Mouse (Mus musculus): Measurements from ENCODE around the gene Vinac1.
"Not testable (repeated sequence)": the region's sequence is repeated elsewhere in the genome, so short reads cannot be mapped to it uniquely, and the experiment has no call there.

Gene Vinac1

DNA sequence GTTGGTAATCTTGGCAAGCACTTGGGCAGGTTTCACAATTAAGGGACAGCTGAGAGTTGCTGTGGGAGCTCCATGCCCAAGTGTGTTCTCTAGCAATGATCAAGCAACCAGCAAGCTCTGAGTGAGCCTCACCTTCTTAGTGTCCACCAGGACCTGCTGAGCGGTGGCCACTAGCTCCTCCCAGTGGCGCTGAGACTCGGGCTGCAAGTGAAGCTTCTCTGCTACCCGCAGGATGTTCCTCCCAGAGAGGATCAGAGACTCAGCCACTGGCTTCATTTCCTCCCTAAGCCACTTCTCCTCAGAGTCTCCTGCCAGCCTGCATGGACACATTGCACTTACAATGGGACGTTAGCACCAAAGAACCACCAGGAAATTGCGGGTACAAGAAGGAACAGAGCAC is 7.4 kb downstream of the Vinac1 start:
- no peak for DNase-seq (ENCODE audit: low read depth, low spot score)

DNA sequence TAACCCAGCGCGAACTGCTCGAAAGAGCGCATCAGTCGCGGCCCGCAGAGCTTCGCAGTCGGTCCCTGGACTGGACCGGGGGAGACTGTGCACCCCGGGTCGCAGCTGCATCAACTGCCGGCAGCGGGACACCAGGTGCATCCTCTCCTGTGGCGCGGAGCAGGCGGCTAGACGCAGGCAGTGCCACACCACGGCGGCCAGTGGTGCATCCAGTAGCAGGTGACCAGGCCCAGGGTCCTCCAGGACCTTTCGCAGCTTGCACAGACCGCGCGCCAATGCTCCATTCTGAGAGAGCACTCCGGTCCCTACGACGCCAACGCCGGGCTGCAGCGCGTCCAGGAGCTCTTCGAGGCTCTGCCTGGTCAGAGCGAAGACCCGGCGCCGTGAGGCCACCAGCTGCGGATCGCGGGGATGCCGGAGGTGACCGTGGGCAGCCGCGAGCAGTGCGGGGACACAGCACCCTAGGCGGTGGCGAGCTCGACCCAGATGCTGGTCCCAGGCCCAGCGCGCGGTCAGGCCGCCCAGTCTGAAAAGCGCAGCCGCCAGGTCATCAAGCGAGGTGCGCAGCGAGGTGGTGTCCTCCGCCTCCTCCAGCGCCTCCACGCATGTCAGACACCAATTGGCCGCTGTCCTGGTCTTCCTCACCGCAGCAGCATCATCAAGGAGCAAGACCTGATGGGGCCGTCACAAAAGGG is 8.9 kb downstream of the Vinac1 start:
- no peak for DNase-seq (ENCODE audit: low read depth, low spot score)

DNA sequence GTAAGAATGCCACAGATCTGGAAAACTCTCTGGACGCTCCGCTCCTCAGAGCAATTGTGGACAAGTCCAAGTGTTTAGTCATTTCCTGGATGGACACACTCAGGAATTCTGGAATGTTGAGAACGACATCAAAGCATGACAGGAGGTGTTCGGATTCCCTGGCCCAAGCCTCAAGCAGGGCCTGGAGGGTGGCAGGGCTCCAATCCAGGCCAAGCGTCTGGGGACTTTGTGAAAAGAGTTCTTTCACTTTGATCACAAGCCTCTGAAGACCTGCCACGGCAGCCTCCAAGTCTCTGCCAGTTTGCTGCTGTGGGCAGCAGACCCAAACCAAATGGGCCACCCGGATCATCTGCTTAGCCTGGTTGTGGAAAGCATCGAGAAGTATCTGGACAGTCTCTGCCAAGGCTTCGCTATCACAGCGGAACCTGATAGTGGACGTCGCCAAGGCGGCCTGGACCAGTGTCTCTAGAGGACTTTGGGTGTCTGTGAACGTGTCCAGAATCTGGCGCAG is 9.5 kb downstream of the Vinac1 start:
- no peak for DNase-seq (ENCODE audit: low read depth, low spot score)

DNA sequence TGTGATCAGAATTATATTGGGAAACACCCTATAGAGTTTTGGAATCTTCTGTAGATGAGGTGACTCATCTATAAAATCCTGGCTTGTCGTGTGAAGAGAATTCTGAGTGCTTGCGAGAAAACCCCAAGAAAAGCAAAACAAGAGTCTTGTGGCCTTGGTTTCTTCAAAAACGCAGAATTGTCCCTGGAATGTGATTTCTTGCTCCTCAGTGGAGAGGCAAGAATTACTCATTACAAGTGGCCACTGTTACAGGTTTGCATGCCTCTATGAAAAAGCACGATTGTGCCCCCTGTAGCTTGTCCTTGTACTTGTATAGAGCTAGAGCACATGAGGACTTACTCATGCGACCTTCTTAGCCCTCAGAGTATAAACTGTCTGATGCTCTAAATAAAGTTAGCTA is 12.6 kb downstream of the Vinac1 start:
- DNase-seq (ENCODE audit: low read depth, low spot score), result peak; percentile 8

DNA sequence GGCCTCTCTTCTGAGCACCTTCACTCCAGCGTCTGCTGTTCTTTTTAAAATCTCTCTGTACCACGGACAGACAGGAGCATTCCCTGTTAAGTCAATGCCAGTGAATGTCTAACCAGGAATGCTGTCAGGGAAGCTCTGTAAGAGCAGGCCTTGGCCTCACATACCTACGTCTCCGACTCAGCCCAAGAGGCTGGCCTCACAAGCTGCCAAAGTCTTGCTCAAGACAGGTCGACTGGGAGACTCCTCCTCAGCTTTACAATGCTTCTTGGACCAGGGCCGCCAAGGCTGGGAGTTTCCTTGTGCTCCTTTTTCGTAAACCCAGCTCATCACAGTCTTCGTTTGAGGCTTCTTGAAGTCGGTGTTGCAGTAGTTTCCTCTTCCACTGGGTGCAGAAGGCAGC is 23.2 kb downstream of the Vinac1 start:
- no peak for DNase-seq (ENCODE audit: low read depth, low spot score)

DNA sequence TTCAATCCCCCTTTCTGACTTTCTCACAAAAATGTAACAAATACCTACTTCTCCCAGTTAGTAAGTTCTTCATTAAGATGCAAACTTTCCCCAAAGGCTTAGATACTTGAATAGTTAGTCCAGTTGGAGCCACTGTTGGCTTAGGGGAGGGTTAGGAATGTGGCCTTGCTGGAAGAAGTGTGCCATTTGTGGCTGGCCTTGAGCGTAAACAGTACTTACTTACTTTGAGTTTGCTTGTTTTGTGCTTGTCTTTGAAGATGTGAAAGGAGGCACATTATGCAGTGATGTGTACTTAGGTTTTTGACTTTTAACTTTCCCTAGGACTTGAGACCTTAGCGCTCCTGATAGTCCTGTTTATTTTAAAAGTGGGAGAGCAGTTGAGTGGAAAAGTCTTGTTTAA is 27.9 kb downstream of the Vinac1 start:
- DNase-seq (ENCODE audit: low read depth, low spot score), result no peak

DNA sequence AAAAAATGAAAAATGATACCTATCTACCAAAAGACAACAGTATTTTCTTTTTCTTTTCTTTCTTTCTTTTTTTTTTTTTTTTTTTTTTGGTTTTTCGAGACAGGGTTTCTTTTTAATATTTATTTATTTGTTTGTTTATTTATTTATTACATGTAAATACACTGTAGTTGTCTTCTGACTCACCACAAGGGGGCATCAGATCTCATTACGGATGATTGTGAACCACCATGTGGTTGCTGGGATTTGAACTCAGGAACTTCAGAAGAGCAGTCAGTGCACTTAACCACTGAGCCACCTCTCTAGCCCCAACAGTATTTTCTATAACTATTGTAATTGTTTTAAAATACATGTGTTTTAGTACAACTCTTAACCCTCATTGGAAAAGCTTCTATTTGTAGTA is 39.1 kb downstream of the Vinac1 start:
- not testable (repeated sequence) for DNase-seq (ENCODE audit: low read depth, low spot score)

DNA sequence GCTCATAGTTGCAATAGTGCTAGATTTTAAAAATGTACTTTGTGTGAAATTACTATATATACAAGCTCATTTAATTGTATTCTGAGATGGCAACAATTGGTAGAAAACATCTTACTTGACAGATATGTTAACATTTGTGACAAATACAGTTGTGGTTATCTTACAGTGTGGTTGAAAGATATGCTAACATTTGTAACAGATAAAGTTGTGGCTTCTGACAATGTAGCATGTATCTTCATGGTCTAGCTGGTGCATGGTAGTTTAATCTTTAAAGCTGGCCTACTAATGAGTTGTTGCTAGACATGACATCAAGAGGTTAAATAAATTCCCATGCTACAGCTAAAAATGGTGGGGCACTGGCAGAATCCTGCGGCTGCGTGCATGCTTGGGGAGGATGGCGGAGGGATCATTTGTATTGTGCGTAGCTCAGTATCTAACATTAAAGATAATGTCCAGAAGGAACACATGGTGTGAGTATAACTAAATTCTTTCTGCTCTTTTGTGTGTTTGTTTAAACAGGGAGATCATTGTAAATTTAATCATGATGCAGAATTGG is 41.7 kb downstream of the Vinac1 start:
- DNase-seq (ENCODE audit: low read depth, low spot score), result no peak

DNA sequence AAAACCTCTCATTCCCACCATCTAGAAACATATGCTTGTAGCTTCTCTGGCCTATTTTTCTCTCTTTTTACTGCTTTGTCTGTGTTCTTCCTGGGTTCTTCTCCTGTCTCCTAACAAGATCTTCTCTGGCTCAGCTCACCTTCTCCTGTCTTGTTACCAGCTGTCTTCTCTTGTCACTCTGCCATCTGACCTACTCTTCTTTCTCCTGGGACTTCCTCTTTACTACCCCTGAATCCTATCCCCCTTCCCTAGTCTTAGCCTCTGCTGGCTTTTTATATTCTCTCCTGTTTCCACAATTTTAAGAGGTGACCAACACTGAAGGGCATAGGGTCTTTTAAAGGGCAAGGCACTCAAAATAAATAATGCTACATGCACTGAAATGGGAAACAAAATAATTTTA is 43.1 kb downstream of the Vinac1 start:
- no peak for DNase-seq (ENCODE audit: low read depth, low spot score)

DNA sequence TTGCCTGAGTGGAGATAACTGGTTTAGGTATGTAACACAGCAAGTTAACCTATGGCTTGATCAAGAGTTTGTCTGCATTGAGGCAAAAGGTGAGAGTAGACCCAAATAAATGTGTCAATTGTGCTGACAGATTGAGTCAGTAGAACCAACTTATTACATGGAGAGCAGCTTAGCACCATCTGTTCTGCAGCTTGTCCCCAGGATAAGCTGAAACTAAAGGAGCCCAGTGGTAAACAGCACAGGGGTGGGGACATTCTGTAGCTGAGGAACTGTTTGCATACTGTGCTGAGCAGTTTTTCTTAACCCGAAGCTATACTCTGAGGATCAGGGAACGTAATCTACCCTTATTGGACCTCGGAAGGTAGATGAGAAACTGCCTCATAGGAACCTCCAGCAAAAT is 63.2 kb downstream of the Vinac1 start:
- peak; percentile 34 for DNase-seq (ENCODE audit: low read depth, low spot score)

DNA sequence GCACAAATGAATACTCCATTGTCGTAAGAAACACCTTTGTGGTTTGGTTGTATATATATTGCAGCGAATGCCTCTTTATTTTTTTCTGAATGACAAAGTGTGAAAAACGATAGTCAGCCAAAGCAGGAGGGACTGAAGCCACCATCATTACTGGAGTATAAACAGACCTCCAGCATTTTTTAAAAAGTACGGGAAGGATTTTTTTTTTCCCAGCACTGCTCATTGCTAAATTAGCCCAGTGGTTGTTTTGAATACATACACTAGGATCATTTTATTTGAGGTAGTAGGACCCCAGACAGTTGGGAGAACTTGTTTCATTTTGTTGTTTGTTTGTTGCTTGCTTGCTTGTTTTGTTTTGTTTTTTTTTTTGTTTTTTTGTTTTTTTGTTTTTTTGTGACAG is 72.4 kb downstream of the Vinac1 start:
- DNase-seq (ENCODE audit: low read depth, low spot score), result no peak

Data from telencephalon, adult 2 months (tissue).